Mouse (Mus musculus) intestine, postnatal 0 days (tissue): ENCODE data around the gene Atrnl1. TPM values are rescaled to one million over a fixed set of nuclear protein-coding genes. Genes with fewer than 3 reads are reported as not detected.

Experiments
- ATAC-seq: fragments of 200-750 bp; cut with Nextera tagmentation; 2 replicates; pipeline ENCODE4 v1.8.0; 2017; ENCODE audit warnings: mild to moderate bottlenecking, moderate TSS enrichment, moderate library complexity
- H3K27ac ChIP-seq: fragments of 300-500 bp; sonication (generic); 2 replicates; pipeline ENCODE4 v1.5.1; 2014; ENCODE audit warnings: mild to moderate bottlenecking, low read depth, low read length, moderate library complexity
- H3K27me3 ChIP-seq: fragments of 300-500 bp; sonication (generic); replicated peaks from 2 replicates; pipeline ENCODE4 v1.6.1; 2014; ENCODE audit warnings: low read length, mixed read lengths; ENCODE audit not compliant: control insufficient read depth, insufficient read depth
- H3K36me3 ChIP-seq: fragments of 300-500 bp; sonication (generic); 2 replicates; pipeline ENCODE4 v1.6.1; 2014; ENCODE audit warnings: mild to moderate bottlenecking, moderate library complexity; ENCODE audit not compliant: control insufficient read depth, insufficient read depth
- H3K4me1 ChIP-seq: fragments of 300-500 bp; sonication (generic); replicated peaks from 2 replicates; pipeline ENCODE4 v1.6.1; 2014; ENCODE audit warnings: antibody characterized with exemption, low read length, mixed read lengths; ENCODE audit not compliant: control insufficient read depth, insufficient read depth
- H3K4me2 ChIP-seq: fragments of 300-500 bp; sonication (generic); replicated peaks from 2 replicates; pipeline ENCODE4 v1.6.1; 2014; ENCODE audit warnings: low read depth, mild to moderate bottlenecking, moderate library complexity
- H3K4me3 ChIP-seq: fragments of 300-500 bp; sonication (generic); 2 replicates; pipeline ENCODE4 v1.5.1; 2014; ENCODE audit warnings: low read depth, low read length
- H3K9ac ChIP-seq: fragments of 300-500 bp; sonication (generic); 2 replicates; pipeline ENCODE4 v1.6.1; 2014; ENCODE audit warnings: mild to moderate bottlenecking, low read depth, low read length
- H3K9me3 ChIP-seq: fragments of 300-500 bp; sonication (generic); 2 replicates; pipeline ENCODE4 v1.6.1; 2016; ENCODE audit warnings: mixed run types; ENCODE audit not compliant: control insufficient read depth
- CTCF ChIP-seq: sonication (generic); IDR thresholded peaks from 2 replicates; pipeline ENCODE4 v1.5.1; 2016; ENCODE audit warnings: low read depth, mild to moderate bottlenecking, control low read depth, antibody characterized with exemption, moderate library complexity
- WGBS: fragments of 180-500 bp; shearing (Covaris S2); extraction: QIAGEN DNeasy Blood & Tissue Kit; methylation state at CpG from one replicate; pipeline ENCODE4 v1.1.7; 2014; 5-methylcytosine and 5-hydroxymethylcytosine counted together
- polyA plus RNA-seq: library from polyadenylated mRNA; unstranded; fragments of >200 nt; fragmentation: Nextera tagmentation; extraction: Ambion mirVana; gene quantifications from 2 replicates; pipeline ENCODE4 v1.2.1, GENCODE M21; 2015

Atrnl1 gene
- polyA plus RNA-seq, 1 experiment from 2014 or later: 2.6 TPM

DNA sequence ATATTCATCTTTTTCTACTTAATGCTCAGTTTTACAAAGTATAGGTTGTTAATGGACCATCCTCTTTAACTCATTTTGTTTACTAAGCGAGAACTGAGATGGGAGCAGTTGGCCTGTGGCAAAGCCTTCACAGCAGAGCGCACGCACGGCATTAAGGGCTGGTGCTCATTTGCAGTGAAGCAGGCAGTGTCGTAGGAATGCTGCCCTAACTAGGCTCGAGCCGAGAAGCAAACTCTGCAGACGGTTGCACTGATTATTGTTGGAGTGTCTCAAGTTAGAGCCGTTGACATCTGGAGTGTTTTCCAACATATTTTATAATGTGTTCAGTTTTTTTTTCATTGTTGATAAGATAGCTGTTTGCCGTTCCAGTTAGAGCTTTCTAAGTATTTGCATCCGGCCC lies 206.9 kb downstream of the Atrnl1 start:
- Histone ChIP-seq H3K4me1 (no peaks in the 10 kb centered on the region), H3K4me3 (no peak overlapping the region), H3K9ac (no peak overlapping the region), H3K27me3 (no peaks in the 10 kb centered on the region), H3K9me3 (no peaks in the 10 kb centered on the region), H3K36me3 (no peaks in the 10 kb centered on the region), H3K27ac (no peak overlapping the region), H3K4me2 (no peak overlapping the region)
- 68% methylated on average over 11 of the region's 11 CpGs for WGBS
- ATAC-seq: no peak
- no peak for TF ChIP-seq CTCF

DNA sequence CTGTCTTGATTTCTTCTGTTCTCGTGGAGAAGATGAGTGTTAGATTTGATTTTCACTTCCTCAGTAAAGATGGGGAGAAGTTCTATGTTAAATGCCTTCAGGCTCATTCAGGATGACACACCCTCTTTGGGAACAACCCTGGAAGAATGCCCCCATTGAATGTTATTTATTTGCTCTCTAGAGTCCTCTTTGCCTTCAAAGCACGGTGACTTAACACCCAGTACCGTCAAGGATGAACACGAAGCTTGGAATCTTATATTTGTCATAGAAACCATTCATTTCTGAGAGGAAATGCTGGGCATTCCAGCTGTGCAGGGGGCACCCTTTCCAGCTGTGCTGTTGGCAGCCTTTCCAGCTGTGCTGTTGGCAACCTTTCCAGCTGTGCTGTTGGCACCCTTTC lies 212.6 kb downstream of the Atrnl1 start:
- 79% methylated on average over 4 of the region's 4 CpGs for WGBS
- H3K4me1 ChIP-seq: no peaks in the 10 kb centered on the region
- no peaks in the 10 kb centered on the region for H3K36me3 ChIP-seq
- ATAC-seq: no peak
- no peaks in the 10 kb centered on the region for H3K9me3 ChIP-seq
- no peak overlapping the region for H3K4me2 ChIP-seq
- TF ChIP-seq CTCF: no peak
- no peak overlapping the region for H3K27ac ChIP-seq
- no peaks in the 10 kb centered on the region for H3K27me3 ChIP-seq
- H3K4me3 ChIP-seq: no peak overlapping the region
- no peak overlapping the region for H3K9ac ChIP-seq

DNA sequence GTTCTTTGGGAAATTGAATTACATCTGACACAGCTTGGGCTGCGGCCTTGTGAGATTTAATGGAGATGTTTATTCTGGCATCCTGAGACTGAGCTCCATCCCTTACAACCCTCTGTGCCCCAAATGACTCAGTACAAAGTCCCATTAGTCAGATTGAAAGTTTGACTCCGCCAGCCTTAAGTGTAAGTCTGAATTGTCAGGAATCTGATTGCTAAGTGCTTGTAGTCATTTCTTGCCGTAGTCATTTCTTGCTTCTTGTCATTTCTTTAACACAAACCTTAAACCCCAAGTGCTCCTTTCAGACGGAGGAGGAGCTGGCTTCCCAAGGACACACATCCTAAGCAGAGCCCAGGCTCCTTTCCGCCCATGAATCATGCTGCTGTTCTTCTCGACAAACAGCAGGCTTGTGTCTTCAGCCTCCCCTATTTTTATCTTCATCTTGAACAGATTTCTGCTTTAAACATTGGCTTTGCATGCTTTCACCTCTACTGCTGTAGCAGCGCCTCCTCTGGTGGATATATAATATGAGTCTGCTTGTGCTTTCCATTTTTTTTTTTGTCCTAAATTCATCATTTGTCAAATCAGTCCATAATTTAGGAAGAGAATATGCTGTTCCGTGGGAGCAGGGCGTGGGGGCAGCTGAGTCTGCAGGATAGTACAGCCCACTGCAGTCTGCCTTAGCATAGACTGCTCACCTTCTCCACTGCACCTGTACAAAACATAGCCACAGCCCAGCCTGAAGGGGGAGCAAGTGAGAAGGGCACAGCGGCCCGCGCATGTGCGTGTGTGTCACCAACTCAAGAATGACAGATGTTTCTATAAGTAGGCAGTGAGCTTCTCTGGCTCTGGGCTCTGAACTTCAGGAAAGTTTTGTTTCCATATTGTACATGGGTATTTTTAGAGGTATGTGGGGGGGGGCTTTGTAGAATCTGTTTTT lies 214.7 kb downstream of the Atrnl1 start:
- ATAC-seq: no peak
- WGBS: 84% methylated on average over 13 of the region's 13 CpGs

DNA sequence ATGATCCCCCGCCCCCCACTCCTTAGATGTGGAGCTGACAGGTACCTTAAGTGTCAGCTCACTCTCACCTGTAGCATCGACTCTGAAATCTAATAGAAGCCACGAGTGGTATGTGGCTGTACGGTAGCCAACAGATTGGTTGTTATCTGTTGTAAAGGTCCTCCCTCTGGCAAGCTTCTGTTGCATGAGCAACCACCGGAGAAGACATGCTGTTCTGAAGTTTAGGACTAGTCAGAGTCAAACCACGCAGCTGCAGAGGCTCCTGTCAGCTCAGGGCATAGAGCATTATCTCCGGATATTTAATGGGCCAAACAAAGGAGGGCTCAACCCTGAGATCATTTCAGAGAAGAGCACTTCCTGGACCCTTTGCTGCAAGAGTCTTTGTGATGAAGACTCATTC lies 222.2 kb downstream of the Atrnl1 start:
- H3K4me2 ChIP-seq: no peak overlapping the region
- no peak overlapping the region for H3K4me3 ChIP-seq
- no peak overlapping the region for H3K27ac ChIP-seq
- H3K9me3 ChIP-seq: no peaks in the 10 kb centered on the region
- no peak overlapping the region for H3K9ac ChIP-seq
- H3K4me1 ChIP-seq: no peaks in the 10 kb centered on the region
- no peaks in the 10 kb centered on the region for H3K36me3 ChIP-seq
- ATAC-seq: no peak
- TF ChIP-seq CTCF: no peak
- no peaks in the 10 kb centered on the region for H3K27me3 ChIP-seq
- WGBS: 86% methylated on average over 7 of the region's 7 CpGs

More for the DNA sequence above, 214.7 kb downstream of the Atrnl1 start:
- H3K36me3 ChIP-seq: no peaks in the 10 kb centered on the region
- peak; percentile 47 for TF ChIP-seq CTCF
- H3K4me2 ChIP-seq: no peak overlapping the region
- no peak overlapping the region for H3K4me3 ChIP-seq
- no peak overlapping the region for H3K27ac ChIP-seq
- H3K9me3 ChIP-seq: no peaks in the 10 kb centered on the region
- no peak overlapping the region for H3K9ac ChIP-seq
- H3K27me3 ChIP-seq: no peaks in the 10 kb centered on the region
- H3K4me1 ChIP-seq: no peaks in the 10 kb centered on the region

DNA sequence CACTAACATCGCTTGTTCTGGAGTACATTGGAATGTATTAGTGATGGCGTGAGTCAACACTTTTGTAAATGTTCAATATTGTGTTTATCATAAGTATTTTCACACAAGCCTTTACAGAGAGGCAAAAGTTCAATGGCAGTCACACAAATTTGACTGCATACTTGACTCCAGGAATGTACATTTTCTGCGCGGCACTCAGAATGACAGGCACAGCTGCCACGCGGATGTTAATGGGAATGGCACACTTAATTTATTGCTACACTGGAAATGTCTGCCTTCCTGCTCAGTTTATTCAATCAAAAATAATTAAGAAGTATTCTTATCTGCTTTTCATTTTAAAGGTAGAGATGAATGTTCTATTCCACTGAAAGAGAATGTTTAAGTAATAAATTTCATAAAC lies 227.0 kb downstream of the Atrnl1 start:
- Histone ChIP-seq H3K9me3 (no peaks in the 10 kb centered on the region), H3K27ac (no peak overlapping the region), H3K9ac (no peak overlapping the region), H3K27me3 (no peaks in the 10 kb centered on the region), H3K4me2 (no peak overlapping the region), H3K4me1 (no peaks in the 10 kb centered on the region), H3K36me3 (no peaks in the 10 kb centered on the region), H3K4me3 (no peak overlapping the region)
- no peak for TF ChIP-seq CTCF
- 70% methylated on average over 6 of the region's 6 CpGs for WGBS
- ATAC-seq: no peak

DNA sequence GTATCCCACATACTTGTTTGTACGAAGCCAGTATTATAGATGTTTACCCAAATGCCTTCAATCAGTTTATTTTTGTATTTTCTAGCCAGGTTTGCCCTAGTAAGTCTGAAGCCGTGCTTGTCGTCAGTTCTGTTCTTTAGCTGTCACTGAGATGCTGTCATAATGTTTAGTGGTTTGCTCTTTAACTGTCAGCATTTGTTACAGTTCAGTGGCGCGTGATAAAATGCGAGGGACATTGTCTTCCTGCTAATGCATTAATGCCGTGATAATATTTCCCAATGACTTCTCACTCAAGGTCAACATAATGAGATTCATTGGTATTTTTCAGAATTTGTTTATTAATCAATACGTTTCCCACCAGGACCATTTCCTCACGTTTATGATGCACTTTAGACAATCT lies 227.7 kb downstream of the Atrnl1 start:
- no peak overlapping the region for H3K9ac ChIP-seq
- H3K27me3 ChIP-seq: no peaks in the 10 kb centered on the region
- H3K4me3 ChIP-seq: no peak overlapping the region
- H3K4me2 ChIP-seq: no peak overlapping the region
- H3K36me3 ChIP-seq: no peaks in the 10 kb centered on the region; the same call in 1 of the 2 replicates
- H3K4me1 ChIP-seq: no peaks in the 10 kb centered on the region
- 0 out of 2 replicates have a peak, but pooled peaks cover 3% of the 10 kb centered on the region for H3K9me3 ChIP-seq
- no peak for TF ChIP-seq CTCF
- 89% methylated on average over 9 of the region's 9 CpGs for WGBS
- no peak for ATAC-seq
- no peak overlapping the region for H3K27ac ChIP-seq
